Mouse (Mus musculus): ENCODE data around the gene Ints6l. TPM values are rescaled to one million over a fixed set of nuclear protein-coding genes. Genes with fewer than 3 reads are reported as not detected.

Gene Ints6l
- polyA plus RNA-seq (2016; fragmentation: Nextera tagmentation; extraction: Ambion mirVana): 27.1 and 30.0 TPM in 2 replicates

- Histone ChIP-seq H3K36me3 (no peaks in the 10 kb centered on the region), H3K4me2 (peak within 1 kb of the TSS; percentile 58), H3K9me3 (no peaks in the 10 kb centered on the region), H3K9ac (replicated peaks) (peak within 1 kb of the TSS; percentile 77), H3K27ac (peak within 1 kb of the TSS; percentile 96), H3K4me1 (replicated peaks) (no peaks in the 10 kb centered on the region), H3K4me3 (replicated peaks) (peak within 1 kb of the TSS; percentile 58), H3K27me3 (no peaks in the 10 kb centered on the region)
- 10% methylated on average over 22 of the region's 22 CpGs for WGBS
- peak; percentile 76 for ATAC-seq (ENCODE audit: insufficient number of reproducible peaks, insufficient read depth, low FRiP score, low TSS enrichment, low read depth)
Observed at GRCm38 (mm10) chrX:56454671-56455371, at the start of gene Ints6l. Ints6l (plus strand) TSS chrX:56454857.

DNA sequence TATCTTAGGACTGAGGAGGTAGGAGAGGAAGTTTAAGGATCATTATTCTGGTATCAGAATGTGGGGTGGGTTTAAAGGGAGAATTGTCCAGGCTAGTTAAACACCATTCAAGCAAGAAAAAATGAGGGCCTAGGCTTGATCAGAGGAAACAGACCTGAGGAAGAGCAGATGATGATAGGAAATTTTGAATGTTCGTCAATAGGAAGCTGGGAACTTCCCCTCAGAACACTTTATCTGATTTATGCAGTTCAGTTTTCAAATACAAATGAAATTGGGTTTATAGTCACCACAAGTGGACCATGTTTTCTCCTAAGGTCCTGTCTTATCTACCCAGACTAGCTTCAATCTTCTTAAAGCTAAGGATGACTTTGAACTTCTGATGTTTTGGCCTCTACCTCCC is 49.2 kb upstream of the Ints6l start:
- H3K4me2 ChIP-seq: no peak overlapping the region
- H3K36me3 ChIP-seq: no peaks in the 10 kb centered on the region
- no peak overlapping the region for H3K9ac ChIP-seq (replicated peaks)
- no peak overlapping the region for H3K27ac ChIP-seq
- no peaks in the 10 kb centered on the region for H3K27me3 ChIP-seq
- WGBS: 80% methylated on average over 1 of the region's 1 CpGs
- no peaks in the 10 kb centered on the region for H3K4me1 ChIP-seq (replicated peaks)
- no peaks in the 10 kb centered on the region for H3K9me3 ChIP-seq
- ATAC-seq (ENCODE audit: insufficient number of reproducible peaks, insufficient read depth, low FRiP score, low TSS enrichment, low read depth): no peak
- H3K4me3 ChIP-seq (replicated peaks): no peak overlapping the region

GRCm38 (mm10) chrX:56406128-56406527 is 48.5 kb upstream of the Ints6l start:
- H3K27me3 ChIP-seq: no peaks in the 10 kb centered on the region
- no peak overlapping the region for H3K4me2 ChIP-seq
- no peaks in the 10 kb centered on the region for H3K36me3 ChIP-seq
- no peak for ATAC-seq (ENCODE audit: insufficient number of reproducible peaks, insufficient read depth, low FRiP score, low TSS enrichment, low read depth)
- H3K4me3 ChIP-seq (replicated peaks): no peak overlapping the region
- no peaks in the 10 kb centered on the region for H3K9me3 ChIP-seq
- no peak overlapping the region for H3K27ac ChIP-seq
- H3K4me1 ChIP-seq (replicated peaks): no peaks in the 10 kb centered on the region
- 51% methylated on average over 5 of the region's 5 CpGs for WGBS
- no peak overlapping the region for H3K9ac ChIP-seq (replicated peaks)

- Histone ChIP-seq H3K27me3 (no peaks in the 10 kb centered on the region), H3K36me3 (no peaks in the 10 kb centered on the region), H3K9me3 (no peaks in the 10 kb centered on the region), H3K4me3 (replicated peaks) (no peak overlapping the region), H3K27ac (no peak overlapping the region), H3K9ac (replicated peaks) (no peak overlapping the region), H3K4me2 (no peak overlapping the region), H3K4me1 (replicated peaks) (no peaks in the 10 kb centered on the region)
- no peak for ATAC-seq (ENCODE audit: insufficient number of reproducible peaks, insufficient read depth, low FRiP score, low TSS enrichment, low read depth)
- WGBS: 75% methylated on average over 3 of the region's 3 CpGs
Observed at GRCm38 (mm10) chrX:56416277-56416676, 38.4 kb upstream of the Ints6l start.

DNA sequence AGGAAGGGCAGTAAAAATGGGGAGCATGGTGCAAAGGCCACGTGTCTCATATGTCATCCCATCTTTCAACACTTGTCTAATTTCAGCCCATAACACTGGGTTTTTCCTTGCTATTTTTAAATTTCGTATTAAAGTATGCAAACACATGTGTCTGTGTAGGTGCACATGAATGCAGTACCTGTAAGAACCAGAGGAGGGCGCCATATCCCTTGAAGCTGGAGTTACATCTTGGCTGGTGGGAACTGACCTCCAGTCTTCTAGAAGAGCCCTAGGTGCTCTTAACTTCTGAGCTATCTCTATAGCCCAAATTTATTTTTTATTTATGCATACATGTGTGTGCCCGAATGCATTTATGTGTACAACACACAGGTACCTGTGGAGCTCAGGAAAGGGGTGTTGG is 37.1 kb upstream of the Ints6l start:
- H3K36me3 ChIP-seq: no peaks in the 10 kb centered on the region
- WGBS: 67% methylated on average over 4 of the region's 4 CpGs
- H3K27me3 ChIP-seq: no peaks in the 10 kb centered on the region
- no peaks in the 10 kb centered on the region for H3K9me3 ChIP-seq
- no peak overlapping the region for H3K27ac ChIP-seq
- no peak overlapping the region for H3K9ac ChIP-seq (replicated peaks)
- no peak for ATAC-seq (ENCODE audit: insufficient number of reproducible peaks, insufficient read depth, low FRiP score, low TSS enrichment, low read depth)
- H3K4me3 ChIP-seq (replicated peaks): no peak overlapping the region
- H3K4me1 ChIP-seq (replicated peaks): no peaks in the 10 kb centered on the region
- H3K4me2 ChIP-seq: no peak overlapping the region

GRCm38 (mm10) chrX:56430601-56431000 is 24.1 kb upstream of the Ints6l start:
- H3K9ac ChIP-seq (replicated peaks): no peak overlapping the region
- 53% methylated on average over 2 of the region's 2 CpGs for WGBS
- no peaks in the 10 kb centered on the region for H3K4me1 ChIP-seq (replicated peaks)
- H3K36me3 ChIP-seq: no peaks in the 10 kb centered on the region
- H3K27ac ChIP-seq: no peak overlapping the region
- H3K4me3 ChIP-seq (replicated peaks): no peak overlapping the region
- no peaks in the 10 kb centered on the region for H3K27me3 ChIP-seq
- H3K4me2 ChIP-seq: no peak overlapping the region
- ATAC-seq (ENCODE audit: insufficient number of reproducible peaks, insufficient read depth, low FRiP score, low TSS enrichment, low read depth): no peak
- H3K9me3 ChIP-seq: no peaks in the 10 kb centered on the region

DNA sequence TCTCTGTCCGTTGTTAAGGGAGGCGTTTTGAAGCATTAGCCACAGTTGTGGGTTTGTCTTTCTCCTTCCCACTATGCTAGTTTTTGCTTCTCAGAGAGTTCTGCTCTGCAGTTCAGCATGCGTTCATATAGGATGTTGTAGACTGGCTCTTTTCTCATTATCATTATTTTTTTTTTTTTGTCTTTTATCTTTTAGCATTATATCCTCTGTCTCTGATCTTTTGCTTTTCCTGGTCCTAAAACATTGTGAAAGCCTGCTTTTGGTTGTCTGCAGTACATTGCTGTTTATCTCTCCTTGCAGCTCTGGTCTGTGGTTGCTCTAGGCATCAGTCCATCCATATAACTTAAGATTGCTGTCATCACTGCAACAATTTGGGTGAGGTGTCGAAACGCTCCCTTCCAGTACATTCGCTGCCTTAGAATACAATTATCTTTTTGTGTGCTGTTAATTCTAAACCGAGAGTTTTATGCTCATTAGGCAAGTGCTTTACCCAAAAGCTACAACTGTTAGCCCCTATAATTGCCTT is 18.8 kb upstream of the Ints6l start:
- H3K27ac ChIP-seq: no peak overlapping the region
- no peak overlapping the region for H3K4me3 ChIP-seq (replicated peaks)
- no peak overlapping the region for H3K4me2 ChIP-seq
- no peaks in the 10 kb centered on the region for H3K4me1 ChIP-seq (replicated peaks)
- H3K27me3 ChIP-seq: no peaks in the 10 kb centered on the region
- ATAC-seq (ENCODE audit: insufficient number of reproducible peaks, insufficient read depth, low FRiP score, low TSS enrichment, low read depth): no peak
- no peaks in the 10 kb centered on the region for H3K36me3 ChIP-seq
- no peaks in the 10 kb centered on the region for H3K9me3 ChIP-seq
- 55% methylated on average over 7 of the region's 7 CpGs for WGBS
- H3K9ac ChIP-seq (replicated peaks): no peak overlapping the region

DNA sequence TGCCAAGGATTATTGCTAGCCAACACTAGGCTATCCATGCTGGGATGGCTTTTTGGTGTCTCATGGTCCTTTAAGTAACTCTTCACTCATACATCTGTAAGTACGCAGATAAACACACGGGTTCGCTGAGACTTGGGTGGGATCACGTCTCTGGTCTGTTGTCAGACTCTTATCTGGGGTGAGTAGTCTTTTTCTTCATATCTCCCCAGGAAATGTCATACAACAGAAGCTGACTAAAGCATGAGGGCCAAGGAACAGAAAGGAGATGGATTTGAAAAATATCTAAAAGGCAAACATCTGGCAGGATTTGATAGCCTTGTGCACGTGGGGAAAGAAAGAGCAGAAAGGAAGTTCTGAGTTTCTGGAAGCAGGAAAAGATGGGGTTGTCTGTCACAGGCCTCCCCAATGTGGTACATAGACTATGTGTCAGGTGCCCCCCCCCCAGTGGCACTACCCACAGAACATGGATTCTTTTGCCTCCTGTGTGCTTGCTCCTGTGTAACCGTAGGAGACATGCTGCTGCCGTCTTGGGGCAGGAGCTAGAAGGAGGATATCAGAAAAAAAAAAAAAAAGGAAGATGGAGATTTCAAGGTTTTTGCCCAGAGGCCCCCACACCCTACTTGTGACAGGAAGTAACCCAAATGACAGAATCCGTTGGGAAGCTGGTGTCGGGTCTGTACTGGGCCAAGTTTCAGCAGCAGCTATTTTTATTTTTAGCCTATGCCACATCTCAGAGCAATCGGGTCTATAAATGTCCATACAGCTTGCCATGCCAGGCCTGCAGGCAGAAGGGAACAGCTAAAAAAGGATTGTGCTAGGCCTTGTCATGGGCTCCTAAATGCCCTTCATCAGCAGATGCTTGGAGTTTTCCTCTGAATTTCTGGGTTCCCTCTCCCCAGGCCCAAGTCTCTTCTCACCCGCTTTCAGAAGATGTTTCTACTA is 7.9 kb upstream of the Ints6l start:
- Histone ChIP-seq H3K9me3 (no peaks in the 10 kb centered on the region), H3K4me2 (no peak overlapping the region), H3K4me1 (replicated peaks) (no peaks in the 10 kb centered on the region), H3K9ac (replicated peaks) (no peak overlapping the region), H3K27ac (no peak overlapping the region), H3K4me3 (replicated peaks) (no peak overlapping the region), H3K27me3 (no peaks in the 10 kb centered on the region), H3K36me3 (no peaks in the 10 kb centered on the region)
- 81% methylated on average over 11 of the region's 11 CpGs for WGBS
- no peak for ATAC-seq (ENCODE audit: insufficient number of reproducible peaks, insufficient read depth, low FRiP score, low TSS enrichment, low read depth)

DNA sequence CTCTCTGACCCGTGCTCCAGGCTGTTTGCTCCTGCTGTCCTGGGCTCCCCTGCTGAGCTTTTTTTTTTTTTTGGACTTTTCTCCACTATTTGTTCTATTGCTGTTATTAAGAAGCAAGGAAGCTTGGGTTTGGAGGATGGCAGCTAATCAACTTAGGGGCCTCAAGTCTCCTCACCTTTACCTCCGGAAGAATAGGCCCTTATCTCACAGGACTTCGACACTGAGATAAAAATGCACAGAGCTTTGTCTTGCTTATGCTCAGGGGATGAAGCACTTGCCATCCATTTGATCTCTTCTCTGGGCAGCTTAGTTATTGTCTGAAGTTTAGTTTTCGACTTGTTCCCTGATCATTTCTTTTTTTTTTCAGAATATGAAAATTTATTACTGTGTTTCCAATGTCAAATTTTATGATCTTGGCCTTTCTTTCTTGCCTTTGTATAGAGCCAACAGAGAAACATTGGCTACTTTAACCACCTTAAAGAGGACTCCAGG is 7.1 kb upstream of the Ints6l start, which contains the start of gene Gm2174:
TSS of gene Gm2174 (plus strand) at position 442 of the 492 bp plus-strand sequence.
- 80% methylated on average over 4 of the region's 4 CpGs for WGBS
- Histone ChIP-seq H3K36me3 (no peaks in the 10 kb centered on the region), H3K9me3 (no peaks in the 10 kb centered on the region), H3K27ac (no peak within 1 kb of the TSS), H3K4me2 (no peak within 1 kb of the TSS), H3K27me3 (no peaks in the 10 kb centered on the region), H3K4me3 (replicated peaks) (no peak within 1 kb of the TSS), H3K4me1 (replicated peaks) (no peaks in the 10 kb centered on the region), H3K9ac (replicated peaks) (no peak within 1 kb of the TSS)
- no peak for ATAC-seq (ENCODE audit: insufficient number of reproducible peaks, insufficient read depth, low FRiP score, low TSS enrichment, low read depth)

DNA sequence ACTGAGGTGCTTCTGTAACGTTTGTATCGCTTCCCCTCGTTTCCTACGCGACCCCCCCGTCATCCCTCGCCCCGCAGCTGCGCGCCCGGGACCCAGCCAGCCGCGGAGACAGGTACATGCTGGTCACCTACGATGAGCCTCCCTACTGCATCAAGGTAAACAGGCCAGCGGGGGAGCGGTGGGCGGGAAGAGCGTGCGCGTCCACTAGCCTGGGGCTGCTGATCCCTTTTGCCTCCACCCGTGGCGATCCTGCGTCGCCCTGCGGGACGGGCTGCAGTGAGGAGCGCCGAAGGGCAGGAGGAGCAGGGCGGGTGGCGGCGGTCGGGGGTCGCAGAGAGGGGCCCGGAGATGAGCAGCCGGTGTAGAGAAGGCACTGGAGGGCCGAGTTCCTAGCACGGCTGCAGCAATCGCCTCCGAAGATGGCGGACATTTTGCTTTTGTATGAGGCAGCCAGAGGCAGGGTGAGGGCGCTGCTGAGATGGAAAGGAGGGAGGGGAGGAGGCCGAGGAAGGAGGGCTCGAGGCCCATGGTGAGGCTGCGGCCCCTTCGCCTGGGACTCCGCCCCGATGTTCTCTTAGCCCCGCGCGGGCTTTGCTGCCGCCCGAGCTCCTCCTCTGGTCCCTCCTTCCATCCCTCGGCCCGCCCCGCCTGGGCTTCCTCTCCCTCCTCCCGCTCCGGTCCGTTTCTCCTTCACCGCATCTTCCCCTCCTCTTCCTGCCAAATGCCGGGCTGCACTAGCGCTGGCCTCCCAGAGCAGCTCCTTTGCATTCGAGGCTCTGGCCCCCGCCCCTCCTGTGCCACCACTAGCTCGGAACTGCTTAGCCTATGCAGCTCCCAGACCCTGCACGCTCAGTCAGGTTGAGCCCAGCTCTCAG is 952 bp downstream of the Ints6l start:
- WGBS: 15% methylated on average over 64 of the region's 65 CpGs
- ATAC-seq (ENCODE audit: insufficient number of reproducible peaks, insufficient read depth, low FRiP score, low TSS enrichment, low read depth): peak; percentile 97

More for the DNA sequence above, 952 bp downstream of the Ints6l start:
- Histone ChIP-seq H3K9me3 (no peaks in the 10 kb centered on the region), H3K4me3 (replicated peaks) (peak overlapping the region; percentile 58), H3K4me2 (peak overlapping the region; percentile 58), H3K4me1 (replicated peaks) (no peaks in the 10 kb centered on the region), H3K27me3 (no peaks in the 10 kb centered on the region), H3K36me3 (no peaks in the 10 kb centered on the region), H3K9ac (replicated peaks) (peak overlapping the region; percentile 77), H3K27ac (peak overlapping the region; percentile 96)

Measured in limb, embryonic 12.5 days (tissue).